Mouse (Mus musculus) ES-E14 (cell line): ENCODE results near the gene Prrx2. TPM values are rescaled to one million over a fixed set of nuclear protein-coding genes. Genes with fewer than 3 reads are reported as not detected.
A peak's percentile ranks its signal among the peaks of the same experiment; 100 is the strongest.

Source experiments
- DNase-seq: peaks from one replicate; pipeline ENCODE4 v3.0.0-alpha.2; 2013; ENCODE audit warnings: low read depth, low spot score
- H3K27ac ChIP-seq: 2 replicates; pipeline ENCODE4 v1.5.1; 2012; ENCODE audit warnings: low read depth, mild to moderate bottlenecking, low read length, moderate library complexity, mixed read lengths; ENCODE audit not compliant: poor library complexity, insufficient read depth, severe bottlenecking
- H3K36me3 ChIP-seq: 2 replicates; pipeline ENCODE4 v1.6.1; 2012; ENCODE audit warnings: mild to moderate bottlenecking, low read length, moderate library complexity, mixed read lengths; ENCODE audit not compliant: control insufficient read depth, poor library complexity, insufficient read depth, severe bottlenecking
- H3K4me1 ChIP-seq, 2 experiments: fragments of 150-350 bp in 1 of 2; sonication (generic) in 1 of 2; 2 replicates each; pipeline ENCODE4 v1.6.1; 2012; ENCODE audit warnings: low read length in 2 of 2, mild to moderate bottlenecking in 1 of 2, mixed read lengths in 1 of 2; ENCODE audit not compliant: control insufficient read depth in 2 of 2, insufficient read depth in 2 of 2, poor library complexity in 1 of 2
- H3K4me3 ChIP-seq, 2 experiments: fragments of 150-350 bp in 1 of 2; sonication (generic) in 1 of 2; 2 replicates each; pipeline ENCODE4 v1.5.1; 2012; ENCODE audit warnings: low read length in 2 of 2, low read depth in 1 of 2, mild to moderate bottlenecking in 1 of 2, mixed read lengths in 1 of 2; ENCODE audit not compliant: insufficient read depth in 1 of 2, poor library complexity in 1 of 2, severe bottlenecking in 1 of 2
- H3K9ac ChIP-seq: 2 replicates; pipeline ENCODE4 v1.6.1; 2012; ENCODE audit warnings: low read depth, mild to moderate bottlenecking, low read length, mixed read lengths; ENCODE audit not compliant: poor library complexity, insufficient read depth, severe bottlenecking
- H3K9me3 ChIP-seq: fragments of 150-350 bp; sonication (generic); 2 replicates; pipeline ENCODE4 v1.6.1; 2012; ENCODE audit warnings: low read depth, mild to moderate bottlenecking, low read length; ENCODE audit not compliant: control insufficient read depth, insufficient read depth
- CHD2 ChIP-seq: IDR thresholded peaks from 2 replicates; pipeline ENCODE4 v1.6.1; 2014; ENCODE audit warnings: mild to moderate bottlenecking, low read depth, low read length, inconsistent platforms
- HCFC1 ChIP-seq: IDR thresholded peaks from 2 replicates; pipeline ENCODE4 v1.6.1; 2012; ENCODE audit warnings: low read length, inconsistent platforms, borderline replicate concordance; ENCODE audit not compliant: insufficient read depth
- MAFK ChIP-seq: IDR thresholded peaks from 2 replicates; pipeline ENCODE4 v1.6.1; 2014; ENCODE audit warnings: mild to moderate bottlenecking, low read depth, low read length, inconsistent platforms; ENCODE audit not compliant: insufficient read depth
- ZC3H11A ChIP-seq: IDR thresholded peaks from 2 replicates; pipeline ENCODE4 v1.6.1; 2012; ENCODE audit warnings: low read depth, mild to moderate bottlenecking, inconsistent platforms, low read length, borderline replicate concordance
- ZNF384 ChIP-seq: IDR thresholded peaks from 2 replicates; pipeline ENCODE4 v1.6.1; 2012; ENCODE audit warnings: low read depth, low read length, inconsistent platforms
- in situ Hi-C, 2 experiments: fragments of 600-800 bp; cut with MboI; formaldehyde crosslinking; loops; one replicate each; pipeline ENCODE4 v1.15.1; 2025; ENCODE audit warnings: low sequenced_read_pairs in 2 of 2, inconsistent platforms in 1 of 2; ENCODE audit not compliant: unreplicated experiment in 2 of 2
- total RNA-seq: library from RNA; depleted of rRNA; stranded (reverse); fragments of 300-350 nt; gene quantifications from 2 replicates; pipeline ENCODE4 v1.2.3, GENCODE M21; 2012

Prrx2 gene
- total RNA-seq, 1 experiment: 16.2 TPM

DNA sequence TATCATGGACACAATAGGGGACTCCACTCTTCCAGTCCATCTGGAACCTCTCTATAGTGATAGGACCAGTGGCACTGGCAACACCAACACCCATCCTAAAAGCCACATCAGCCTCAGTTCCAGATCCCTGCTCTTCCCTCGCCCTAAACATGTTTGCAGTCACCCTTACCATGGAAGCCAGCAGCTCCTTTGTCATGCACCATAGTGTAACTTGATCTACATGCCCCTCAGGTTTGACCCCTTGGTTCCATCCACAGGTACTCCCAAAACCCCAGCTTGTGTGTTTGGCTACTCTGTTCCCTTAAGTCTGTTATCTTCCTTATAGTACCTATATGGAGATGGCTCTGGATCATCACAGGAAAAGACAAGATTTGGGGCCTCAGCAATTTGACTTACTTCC is 18.4 kb upstream of the Prrx2 start:
- Histone ChIP-seq H3K4me1 (peaks cover 3 to 26% of the 10 kb centered on the region in 2 experiments; a peak in 3 of 4 replicates), H3K9ac (no peak overlapping the region), H3K27ac (0 out of 2 replicates have a peak overlapping the region, but pooled peaks have one; percentile 35), H3K9me3 (no peaks in the 10 kb centered on the region), H3K36me3 (peaks cover 50% of the 10 kb centered on the region), H3K4me3 (no peak overlapping the region)
- TF ChIP-seq CHD2 (no peak), MAFK (no peak), ZC3H11A (no peak), HCFC1 (no peak), ZNF384 (no peak)
- no peak for DNase-seq
- in situ Hi-C loops: no loop called here

DNA sequence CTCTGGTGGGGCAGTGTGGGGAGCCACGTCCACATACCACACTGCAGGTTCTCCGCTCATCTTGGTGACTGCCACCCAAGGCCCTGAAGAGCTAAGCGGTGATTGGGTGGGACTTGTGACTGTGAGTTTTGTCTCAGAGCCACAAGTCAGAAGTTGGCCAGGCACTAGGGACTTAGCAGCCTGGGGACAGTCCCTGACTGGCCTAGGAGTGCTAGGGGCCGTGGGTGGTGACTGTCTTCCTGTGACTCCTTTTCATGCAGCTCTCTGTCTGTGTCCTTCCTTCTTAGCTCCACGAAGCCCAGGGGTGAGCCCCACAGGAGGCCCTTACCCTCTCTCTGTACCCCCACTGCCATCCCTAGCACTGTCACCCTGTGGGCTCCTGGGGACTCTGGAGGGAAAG is 14.9 kb upstream of the Prrx2 start:
- in situ Hi-C loops: no loop called here
- TF ChIP-seq ZC3H11A (no peak), HCFC1 (no peak), ZNF384 (no peak), CHD2 (no peak), MAFK (no peak)
- H3K27ac ChIP-seq: no peak overlapping the region
- H3K4me1 ChIP-seq: peaks cover 3 to 42% of the 10 kb centered on the region in 2 experiments; a peak in 3 of 4 replicates
- no peak overlapping the region for H3K4me3 ChIP-seq
- DNase-seq: no peak
- H3K9me3 ChIP-seq: no peaks in the 10 kb centered on the region
- H3K36me3 ChIP-seq: peaks cover 57% of the 10 kb centered on the region
- H3K9ac ChIP-seq: no peak overlapping the region

DNA sequence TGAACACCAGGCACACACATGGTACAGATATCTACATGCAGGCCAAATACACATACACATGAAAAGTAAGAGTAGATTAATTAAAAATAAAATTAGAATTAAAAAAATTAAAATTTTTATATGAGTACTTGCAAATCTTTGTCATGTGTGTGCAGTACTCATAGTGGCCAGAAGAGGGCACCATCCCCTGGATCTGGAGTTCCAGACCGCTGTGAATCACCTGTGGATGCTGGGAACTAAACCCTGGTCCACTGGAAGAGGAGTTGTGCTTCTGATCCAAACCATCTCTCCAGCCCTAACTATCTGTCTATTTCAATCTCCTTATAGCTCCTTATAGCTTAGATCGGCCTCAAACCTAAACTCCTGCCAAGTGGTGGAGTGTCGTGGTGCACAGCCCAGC is 13.7 kb upstream of the Prrx2 start:
- no peak overlapping the region for H3K9ac ChIP-seq
- DNase-seq: no peak
- H3K4me1 ChIP-seq: peaks cover 0 to 36% of the 10 kb centered on the region in 2 experiments; a peak in 3 of 4 replicates
- H3K4me3 ChIP-seq: no peak overlapping the region
- no peak overlapping the region for H3K27ac ChIP-seq
- H3K36me3 ChIP-seq: peaks cover 58% of the 10 kb centered on the region
- TF ChIP-seq ZC3H11A (0 out of 2 replicates have a peak, but pooled peaks have one; percentile 5), HCFC1 (no peak), CHD2 (no peak), MAFK (no peak), ZNF384 (no peak)
- in situ Hi-C loops: no loop called here
- no peaks in the 10 kb centered on the region for H3K9me3 ChIP-seq

DNA sequence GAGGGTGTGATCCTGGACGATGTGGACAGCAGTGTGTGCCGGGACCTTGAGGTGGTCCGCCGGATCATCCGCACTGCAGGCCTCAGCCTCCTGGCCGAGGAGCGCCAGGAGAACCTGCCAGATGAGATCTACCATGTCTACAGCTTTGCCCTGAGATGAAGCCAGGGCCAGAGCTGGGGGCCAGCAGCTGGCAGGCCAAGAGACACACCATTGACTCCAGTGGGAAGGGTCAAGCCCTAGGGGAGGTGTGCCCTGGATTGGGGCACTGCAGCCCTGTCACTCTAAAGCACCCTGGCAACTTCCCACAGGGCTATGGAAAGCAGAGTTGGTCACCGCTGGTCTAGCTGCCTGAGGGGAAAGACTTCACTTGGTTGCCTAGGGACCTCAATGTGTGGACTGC is 12.3 kb upstream of the Prrx2 start:
- Histone ChIP-seq H3K27ac (no peak overlapping the region), H3K36me3 (peaks cover 60% of the 10 kb centered on the region), H3K4me3 (peak overlapping the region in 1 of 2 experiments; percentile 30; a peak in 1 of 4 replicates), H3K9ac (no peak overlapping the region), H3K4me1 (peaks cover 0 to 32% of the 10 kb centered on the region in 2 experiments; a peak in 2 of 4 replicates), H3K9me3 (no peaks in the 10 kb centered on the region)
- TF ChIP-seq ZNF384 (no peak), ZC3H11A (no peak), HCFC1 (no peak), MAFK (no peak), CHD2 (no peak)
- in situ Hi-C loops: no loop called here
- DNase-seq: no peak
